Mouse (Mus musculus): ENCODE data around the gene D930048N14Rik. TPM values are rescaled to one million over a fixed set of nuclear protein-coding genes. Genes with fewer than 3 reads are reported as not detected.
A peak's percentile ranks its signal among the peaks of the same experiment; 100 is the strongest.

Gene D930048N14Rik
- total and polyA plus RNA-seq, 3 experiments, result 0.38 to 1.5 (median 0.81) TPM

- Histone ChIP-seq H3K27me3 (replicated peaks) (no peaks in the 10 kb centered on the region), H3K9me3 (replicated peaks; ENCODE audit: low read length) (no peaks in the 10 kb centered on the region), H3K4me2 (ENCODE audit: insufficient read depth, low read depth, poor library complexity, severe bottlenecking) (peak overlapping the region; percentile 81), H3K79me2 (replicated peaks; ENCODE audit: control insufficient read depth, extremely low read depth, insufficient read depth, poor library complexity, severe bottlenecking) (peaks cover 9% of the 10 kb centered on the region; the same call in 1 of the 2 replicates), H3K4me1 (ENCODE audit: control insufficient read depth in 1 of 2, insufficient read depth in 2 of 2) (peaks cover 3 to 75% of the 10 kb centered on the region in 2 experiments; a peak in 2 of 4 replicates), H3K4me3 (replicated peaks in 1 of 3; ENCODE audit: low read depth in 2 of 3, low read length in 2 of 3, poor library complexity in 1 of 3) (peak overlapping the region; percentile 18 to 42 (median 42)), H3K9ac (ENCODE audit: insufficient read depth, low read depth) (peak overlapping the region; percentile 33), H3K27ac (ENCODE audit: insufficient read depth, low read depth) (peak overlapping the region; percentile 79), H3K36me3 (replicated peaks in 1 of 2; ENCODE audit: control insufficient read depth in 1 of 2, insufficient read depth in 1 of 2, low read length in 1 of 2) (peaks cover under 1 to 40% of the 10 kb centered on the region in 2 experiments)
- dilution Hi-C loops (cut with MboI; ENCODE audit: extremely low pct_ligation_motif_present, extremely low pct_unique_long_range_greater_than_20kb, low sequenced_read_pairs), result no loop called here
- in situ Hi-C loops (cut with MboI; ENCODE audit: low pct_ligation_motif_present, low pct_unique_long_range_greater_than_20kb, low sequenced_read_pairs), result no loop called here
- TF ChIP-seq MAZ (IDR thresholded peaks at IDR 0.05; ENCODE audit: low read depth, low read length) (no peak), RAD21 (IDR thresholded peaks at IDR 0.05; ENCODE audit: low read depth, low read length) (no peak; the same call in 1 of the 2 replicates), GABPA (IDR thresholded peaks at IDR 0.05; ENCODE audit: insufficient replicate concordance, low read depth, low read length) (no peak), MAX (IDR thresholded peaks at IDR 0.05; ENCODE audit: low read length) (0 out of 2 replicates have a peak, but pooled peaks have one; percentile 28), CHD1 (IDR thresholded peaks at IDR 0.05; ENCODE audit: low read depth, low read length) (0 out of 2 replicates have a peak, but pooled peaks have one; percentile 50), USF1 (IDR thresholded peaks at IDR 0.05; ENCODE audit: low read depth, low read length) (no peak), EP300 (IDR thresholded peaks at IDR 0.05; ENCODE audit: low read length) (peak; percentile 75), JUND (conservative IDR thresholded peaks at IDR 0.05; ENCODE audit: low read depth, low read length) (no peak), IRF4 (IDR thresholded peaks at IDR 0.05; ENCODE audit: low read depth, low read length) (peak; percentile 92), HCFC1 (IDR thresholded peaks at IDR 0.05; ENCODE audit: low read depth, low read length) (peak; percentile 39; the same call in 1 of the 2 replicates), ZNF384 (IDR thresholded peaks at IDR 0.05; ENCODE audit: low read depth, low read length) (no peak), NELFE (IDR thresholded peaks at IDR 0.05; ENCODE audit: low read depth, low read length) (peak; percentile 52; the same call in 1 of the 2 replicates), CHD2 (IDR thresholded peaks at IDR 0.05; ENCODE audit: low read length) (no peak), KAT2A (IDR thresholded peaks at IDR 0.05; ENCODE audit: insufficient replicate concordance, low read length) (no peak), JUN (IDR thresholded peaks at IDR 0.05; ENCODE audit: insufficient read depth, low read depth, low read length) (no peak), NRF1 (IDR thresholded peaks at IDR 0.05; ENCODE audit: low read depth, low read length) (no peak), SIN3A (IDR thresholded peaks at IDR 0.05; ENCODE audit: low read length) (peak; percentile 66), UBTF (IDR thresholded peaks at IDR 0.05; ENCODE audit: low read depth, low read length) (peak; percentile 82), MEF2A (IDR thresholded peaks at IDR 0.05; ENCODE audit: borderline replicate concordance, low read depth, low read length) (no peak), USF2 (conservative IDR thresholded peaks at IDR 0.05; ENCODE audit: low read depth, low read length) (no peak), ZMIZ1 (IDR thresholded peaks at IDR 0.05; ENCODE audit: low read depth, low read length) (peak; percentile 41; the same call in 1 of the 2 replicates), MAFK (IDR thresholded peaks at IDR 0.05; ENCODE audit: insufficient replicate concordance, low read length) (no peak), ZKSCAN1 (IDR thresholded peaks at IDR 0.05; ENCODE audit: borderline replicate concordance, low read depth, low read length) (no peak), RCOR1 (conservative IDR thresholded peaks at IDR 0.05; ENCODE audit: low read depth, low read length) (no peak), ETS1 (conservative IDR thresholded peaks at IDR 0.05; ENCODE audit: low read depth, low read length) (peak; percentile 48; the same call in 1 of the 2 replicates), MXI1 (IDR thresholded peaks at IDR 0.05; ENCODE audit: low read depth, low read length) (no peak), BHLHE40 (IDR thresholded peaks at IDR 0.05; ENCODE audit: low read depth, low read length) (peak; percentile 48), CTCF (conservative IDR thresholded peaks at IDR 0.05 in 1 of 2, IDR thresholded peaks at IDR 0.05 in 1 of 2; ENCODE audit: low read depth in 2 of 2, low read length in 2 of 2) (no peak), MYC (IDR thresholded peaks at IDR 0.05; ENCODE audit: low read depth, low read length) (peak; percentile 72; the same call in 1 of the 2 replicates), ZC3H11A (IDR thresholded peaks at IDR 0.05; ENCODE audit: low read depth, low read length) (no peak), TBP (conservative IDR thresholded peaks at IDR 0.05; ENCODE audit: low read depth, low read length) (peak; percentile 85; the same call in 1 of the 2 replicates), E2F4 (IDR thresholded peaks at IDR 0.05; ENCODE audit: insufficient replicate concordance, low read depth, low read length) (no peak), ELF1 (IDR thresholded peaks at IDR 0.05; ENCODE audit: low read depth, low read length) (peak; percentile 82), POLR2AphosphoS2 (IDR thresholded peaks at IDR 0.05; ENCODE audit: low read depth, low read length) (peak; percentile 67; the same call in 1 of the 2 replicates), SMC3 (IDR thresholded peaks at IDR 0.05; ENCODE audit: low read depth, low read length) (no peak), POLR2A (IDR thresholded peaks at IDR 0.05; ENCODE audit: low read depth, low read length) (peak; percentile 88), TCF12 (IDR thresholded peaks at IDR 0.05; ENCODE audit: low read depth, low read length) (peak; percentile 79; the same call in 1 of the 2 replicates), PAX5 (IDR thresholded peaks at IDR 0.05; ENCODE audit: low read length) (no peak)
- DNase-seq (ENCODE audit: extremely low read depth), result peak; percentile 88
These were observed 12.8 kb upstream of the D930048N14Rik start for GRCm38 (mm10) chr11:51637971-51638414.
